Mouse (Mus musculus) lung, embryonic 14.5 days (tissue): ENCODE results near the gene 4930507D05Rik. TPM values are rescaled to one million over a fixed set of nuclear protein-coding genes. Genes with fewer than 3 reads are reported as not detected.

Experiments used
- ATAC-seq: fragments of 200-750 bp; cut with Nextera tagmentation; 2 replicates; pipeline ENCODE4 v1.8.0; 2017; ENCODE audit warnings: mild to moderate bottlenecking, moderate TSS enrichment, moderate library complexity; ENCODE audit not compliant: insufficient read depth
- DNase-seq: peaks from one replicate; pipeline ENCODE4 v3.0.0-alpha.2; 2015
- H3K27ac ChIP-seq: fragments of 300-500 bp; sonication (generic); 2 replicates; pipeline ENCODE4 v1.5.1; 2014; ENCODE audit warnings: low read depth, mild to moderate bottlenecking, moderate library complexity
- H3K27me3 ChIP-seq: fragments of 300-500 bp; sonication (generic); 2 replicates; pipeline ENCODE4 v1.6.1; 2014; ENCODE audit warnings: low read length, control low read depth; ENCODE audit not compliant: insufficient read depth
- H3K36me3 ChIP-seq: fragments of 300-500 bp; sonication (generic); 2 replicates; pipeline ENCODE4 v1.6.1; 2014; ENCODE audit warnings: control low read depth; ENCODE audit not compliant: insufficient read depth
- H3K4me1 ChIP-seq: fragments of 300-500 bp; sonication (generic); 2 replicates; pipeline ENCODE4 v1.6.1; 2014; ENCODE audit warnings: antibody characterized with exemption, control low read depth; ENCODE audit not compliant: insufficient read depth
- H3K4me2 ChIP-seq: fragments of 300-500 bp; sonication (generic); 2 replicates; pipeline ENCODE4 v1.6.1; 2014; ENCODE audit warnings: mild to moderate bottlenecking
- H3K4me3 ChIP-seq: fragments of 300-500 bp; sonication (generic); 2 replicates; pipeline ENCODE4 v1.5.1; 2014; ENCODE audit warnings: low read depth, low read length
- H3K9ac ChIP-seq: fragments of 300-500 bp; sonication (generic); 2 replicates; pipeline ENCODE4 v1.6.1; 2014
- H3K9me3 ChIP-seq: fragments of 300-500 bp; sonication (generic); 2 replicates; pipeline ENCODE4 v1.6.1; 2016; ENCODE audit warnings: low read depth, low read length, control low read depth
- CTCF ChIP-seq: IDR thresholded peaks from 2 replicates; pipeline ENCODE4 v1.5.1; 2016; ENCODE audit warnings: antibody characterized with exemption, low read depth
- WGBS: fragments of 180-500 bp; shearing (Covaris S2); extraction: QIAGEN DNeasy Blood & Tissue Kit; methylation state at CpG from one replicate; pipeline ENCODE4 v1.1.7; 2014; 5-methylcytosine and 5-hydroxymethylcytosine counted together
- polyA plus RNA-seq: library from polyadenylated mRNA; unstranded; fragments of >200 nt; fragmentation: Nextera tagmentation; extraction: Ambion mirVana; gene quantifications from 2 replicates; pipeline ENCODE4 v1.2.1, GENCODE M21; 2014

Gene 4930507D05Rik
- polyA plus RNA-seq, 1 experiment from 2014 or later = 0.50 TPM

- Histone ChIP-seq H3K27me3 (no peaks in the 10 kb centered on the region), H3K4me1 (0 out of 2 replicates have a peak, but pooled peaks cover 4% of the 10 kb centered on the region), H3K4me2 (peak overlapping the region; percentile 23; the same call in 1 of the 2 replicates), H3K36me3 (no peaks in the 10 kb centered on the region), H3K4me3 (no peak overlapping the region), H3K27ac (peak overlapping the region; percentile 89), H3K9me3 (no peaks in the 10 kb centered on the region), H3K9ac (no peak overlapping the region)
- no peak for TF ChIP-seq CTCF
- peak; percentile 57; the same call in 1 of the 2 replicates for ATAC-seq
- DNase-seq = peak; percentile 51
- 6% methylated on average over 4 of the region's 4 CpGs for WGBS
Observed at GRCm38 (mm10) chr10:62413606-62413982, 35.7 kb upstream of the 4930507D05Rik start.

- TF ChIP-seq CTCF = no peak
- ATAC-seq (no peak), DNase-seq (no peak)
- H3K27ac ChIP-seq = no peak overlapping the region
- H3K36me3 ChIP-seq = no peaks in the 10 kb centered on the region
- no peaks in the 10 kb centered on the region for H3K27me3 ChIP-seq
- H3K9ac ChIP-seq = no peak overlapping the region
- no peaks in the 10 kb centered on the region for H3K9me3 ChIP-seq
- H3K4me3 ChIP-seq = no peak overlapping the region
- H3K4me2 ChIP-seq = no peak overlapping the region
- 0 out of 2 replicates have a peak, but pooled peaks cover 4% of the 10 kb centered on the region for H3K4me1 ChIP-seq
- 75% methylated on average over 7 of the region's 7 CpGs for WGBS
Observed at GRCm38 (mm10) chr10:62418831-62419356, 30.4 kb upstream of the 4930507D05Rik start.

GRCm38 (mm10) chr10:62419422-62419821 is 29.9 kb upstream of the 4930507D05Rik start:
- H3K4me3 ChIP-seq = no peak overlapping the region
- no peaks in the 10 kb centered on the region for H3K27me3 ChIP-seq
- H3K4me2 ChIP-seq = no peak overlapping the region
- no peaks in the 10 kb centered on the region for H3K36me3 ChIP-seq
- DNase-seq (no peak), ATAC-seq (no peak)
- H3K9ac ChIP-seq = no peak overlapping the region
- WGBS = 69% methylated on average over 5 of the region's 5 CpGs
- H3K4me1 ChIP-seq = 0 out of 2 replicates have a peak, but pooled peaks cover 4% of the 10 kb centered on the region
- H3K27ac ChIP-seq = no peak overlapping the region
- TF ChIP-seq CTCF = no peak
- no peaks in the 10 kb centered on the region for H3K9me3 ChIP-seq

- Histone ChIP-seq H3K9me3 (no peaks in the 10 kb centered on the region), H3K9ac (no peak overlapping the region), H3K4me3 (no peak overlapping the region), H3K4me1 (0 out of 2 replicates have a peak, but pooled peaks cover 4% of the 10 kb centered on the region), H3K27me3 (no peaks in the 10 kb centered on the region), H3K36me3 (no peaks in the 10 kb centered on the region), H3K4me2 (no peak overlapping the region), H3K27ac (no peak overlapping the region; the same call in 1 of the 2 replicates)
- WGBS = 42% methylated on average over 6 of the region's 6 CpGs
- ATAC-seq (no peak), DNase-seq (peak; percentile 22)
- no peak for TF ChIP-seq CTCF
Observed at GRCm38 (mm10) chr10:62420399-62420798, 28.9 kb upstream of the 4930507D05Rik start.

DNA sequence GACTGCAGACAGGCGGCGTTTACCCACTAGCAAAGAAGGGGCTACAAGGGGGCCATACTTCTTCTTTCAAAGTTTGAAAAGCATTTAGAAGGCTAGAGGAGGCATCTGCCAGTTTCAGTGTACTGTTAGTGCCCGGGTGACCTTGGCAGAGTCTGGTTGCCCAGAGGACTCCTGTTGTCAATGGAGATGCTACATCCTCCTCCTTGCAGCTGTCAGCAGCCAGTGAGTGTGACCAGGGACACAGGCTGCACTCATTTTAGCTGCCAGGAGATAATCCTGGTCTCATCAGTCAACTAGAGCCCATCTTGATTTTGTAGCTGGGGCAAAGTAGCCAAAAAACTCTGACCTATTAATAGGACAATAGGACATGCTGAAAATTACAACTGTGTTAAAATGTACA is 28.2 kb upstream of the 4930507D05Rik start:
- Histone ChIP-seq H3K27ac (peak overlapping the region; percentile 55), H3K9ac (no peak overlapping the region), H3K4me3 (no peak overlapping the region), H3K9me3 (no peaks in the 10 kb centered on the region), H3K36me3 (no peaks in the 10 kb centered on the region), H3K27me3 (no peaks in the 10 kb centered on the region), H3K4me1 (0 out of 2 replicates have a peak, but pooled peaks cover 4% of the 10 kb centered on the region), H3K4me2 (peak overlapping the region; percentile 13; the same call in 1 of the 2 replicates)
- DNase-seq (no peak), ATAC-seq (no peak)
- no peak for TF ChIP-seq CTCF
- 67% methylated on average over 3 of the region's 3 CpGs for WGBS

- Histone ChIP-seq H3K4me3 (no peak within 1 kb of the TSS), H3K4me2 (no peak within 1 kb of the TSS), H3K27ac (peak within 1 kb of the TSS; percentile 21), H3K27me3 (no peaks in the 10 kb centered on the region), H3K9ac (no peak within 1 kb of the TSS), H3K4me1 (0 out of 2 replicates have a peak, but pooled peaks cover 4% of the 10 kb centered on the region), H3K9me3 (no peaks in the 10 kb centered on the region), H3K36me3 (no peaks in the 10 kb centered on the region)
- DNase-seq = peak; percentile 47
- TF ChIP-seq CTCF = no peak
- WGBS = 38% methylated on average over 15 of the region's 15 CpGs
- ATAC-seq = peak; percentile 35; the same call in 1 of the 2 replicates
Observed at GRCm38 (mm10) chr10:62422255-62422654, 27.0 kb upstream of the 4930507D05Rik start, which contains the start of gene Hkdc1. Gene Hkdc1 (minus strand): TSS chr10:62422491.

DNA sequence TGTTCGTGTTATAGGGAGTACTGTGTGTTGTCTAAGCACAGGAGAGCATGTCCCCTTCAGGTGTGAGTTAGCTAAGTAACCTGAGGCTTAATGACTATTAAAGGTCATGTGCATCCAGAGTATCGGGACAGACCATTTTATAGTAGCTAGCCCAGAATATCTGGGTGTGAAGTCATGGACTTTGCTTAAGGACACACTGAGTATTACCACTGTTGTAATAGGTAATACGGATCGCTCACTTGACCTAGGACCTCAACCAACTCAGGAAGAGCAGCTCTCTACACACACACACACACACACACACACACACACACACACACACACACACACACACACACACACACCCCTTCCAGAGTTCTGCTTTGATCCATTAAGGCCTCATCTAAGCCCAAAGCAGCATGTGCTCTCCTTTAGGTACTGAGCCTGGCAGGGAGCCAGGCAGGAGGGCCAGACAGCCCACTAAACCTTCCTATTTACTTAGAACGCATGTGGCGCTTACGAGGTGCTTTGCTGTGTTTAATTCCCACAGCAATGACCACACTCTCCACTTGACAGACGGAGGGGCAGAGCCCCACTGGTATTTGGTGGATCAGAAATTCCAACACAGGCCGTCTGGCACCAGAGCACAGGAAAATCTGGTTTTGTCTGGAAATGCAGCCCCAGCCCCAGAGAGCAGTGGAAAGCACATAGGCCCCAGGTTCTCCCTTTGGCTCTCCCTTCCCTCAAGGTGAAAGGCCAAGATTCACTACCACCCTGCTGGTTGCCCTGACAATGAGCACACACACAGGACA is 24.0 kb upstream of the 4930507D05Rik start:
- DNase-seq (peak; percentile 67), ATAC-seq (peak; percentile 79)
- H3K9me3 ChIP-seq = no peaks in the 10 kb centered on the region
- no peak for TF ChIP-seq CTCF
- H3K9ac ChIP-seq = no peak overlapping the region
- peak overlapping the region; percentile 77 for H3K27ac ChIP-seq
- 0 out of 2 replicates have a peak, but pooled peaks cover 2% of the 10 kb centered on the region for H3K4me1 ChIP-seq
- peaks cover 26% of the 10 kb centered on the region for H3K36me3 ChIP-seq
- 40% methylated on average over 9 of the region's 9 CpGs for WGBS
- no peak overlapping the region for H3K4me3 ChIP-seq
- no peaks in the 10 kb centered on the region for H3K27me3 ChIP-seq
- H3K4me2 ChIP-seq = no peak overlapping the region
